Mouse (Mus musculus) monocyte, adult 2 months (primary cell): Measurements from ENCODE around the gene Frmd8.

Experiments used
- DNase-seq, 2 experiments: peaks; one replicate each; pipeline ENCODE4 v3.0.0; 2022; ENCODE audit warnings: low spot score in 2 of 2, low read depth in 1 of 2

Gene Frmd8

GRCm38 (mm10) chr19:5840086-5840889, 34.8 kb downstream of the Frmd8 start:
- peak in 1 of 2 experiments; percentile 74 for DNase-seq

DNA sequence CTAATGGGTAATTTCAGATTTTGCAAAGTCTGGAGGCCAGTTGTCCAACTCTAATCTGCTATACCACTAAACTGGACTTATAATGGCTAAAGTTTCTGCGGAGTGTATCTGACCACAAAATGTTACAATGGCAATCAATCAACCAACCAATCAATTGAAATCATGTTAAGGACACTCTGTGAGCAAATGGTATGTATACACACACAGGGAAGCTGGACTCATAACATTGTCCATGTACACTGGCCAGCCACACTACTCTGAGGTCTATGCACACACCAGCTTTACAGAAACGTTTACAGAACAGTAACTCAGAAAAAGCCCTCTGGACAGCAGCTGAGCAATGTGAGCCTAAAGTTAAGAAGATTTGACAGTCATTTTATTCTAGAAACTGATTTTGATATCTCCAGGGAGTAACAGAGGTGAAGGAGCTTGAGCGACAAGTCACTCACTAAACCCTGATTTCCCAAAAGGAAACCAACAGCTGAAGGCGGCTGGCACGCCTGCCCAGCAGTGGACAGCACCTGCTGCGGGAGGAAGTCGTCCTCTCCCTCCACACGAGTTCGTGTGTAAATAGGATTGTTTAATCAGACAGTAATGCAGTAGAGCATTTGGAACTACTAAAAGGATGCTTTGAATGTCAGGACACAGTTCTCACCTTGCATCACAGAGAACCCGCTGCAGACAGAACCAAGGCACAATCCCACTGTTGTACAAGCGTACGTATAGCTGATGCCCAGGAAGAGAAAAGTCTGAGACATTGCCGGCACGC, 35.6 kb downstream of the Frmd8 start:
- DNase-seq, result peak in 1 of 2 experiments; percentile 54

GRCm38 (mm10) chr19:5838892-5839165, 36.2 kb downstream of the Frmd8 start:
- DNase-seq, result no peak

- no peak for DNase-seq
Observed at GRCm38 (mm10) chr19:5838136-5838891, 36.8 kb downstream of the Frmd8 start.

- DNase-seq, result no peak
Observed at GRCm38 (mm10) chr19:5837606-5838005, 37.5 kb downstream of the Frmd8 start.

- no peak for DNase-seq
Observed at GRCm38 (mm10) chr19:5836941-5837572, 38.0 kb downstream of the Frmd8 start.

DNA sequence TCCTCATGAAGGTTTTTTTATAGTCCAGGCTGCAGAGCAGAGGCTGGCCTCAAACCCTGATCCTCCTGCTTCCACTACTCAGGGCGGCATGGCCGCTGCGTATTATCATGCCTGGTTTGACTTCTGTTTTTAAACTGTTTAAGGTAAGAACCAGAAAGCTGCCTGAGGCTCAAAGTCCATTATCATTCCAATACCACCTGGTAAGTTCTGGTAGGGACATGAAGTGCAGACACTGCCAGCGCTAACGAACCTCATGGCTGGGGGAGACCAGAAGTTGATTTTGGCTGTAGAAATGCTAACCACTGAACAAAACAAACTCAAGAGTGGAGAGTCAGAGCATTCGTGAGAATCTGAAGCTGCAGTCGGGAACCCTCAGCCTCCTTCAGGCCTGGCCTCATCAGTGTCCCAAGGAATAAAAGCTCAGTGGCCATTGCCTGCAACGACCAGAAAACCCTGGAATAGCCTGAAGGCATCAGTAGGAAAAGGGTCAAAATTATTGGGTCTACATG, 39.1 kb downstream of the Frmd8 start:
- no peak for DNase-seq

GRCm38 (mm10) chr19:5835054-5835921, 39.8 kb downstream of the Frmd8 start:
- DNase-seq, result no peak

DNA sequence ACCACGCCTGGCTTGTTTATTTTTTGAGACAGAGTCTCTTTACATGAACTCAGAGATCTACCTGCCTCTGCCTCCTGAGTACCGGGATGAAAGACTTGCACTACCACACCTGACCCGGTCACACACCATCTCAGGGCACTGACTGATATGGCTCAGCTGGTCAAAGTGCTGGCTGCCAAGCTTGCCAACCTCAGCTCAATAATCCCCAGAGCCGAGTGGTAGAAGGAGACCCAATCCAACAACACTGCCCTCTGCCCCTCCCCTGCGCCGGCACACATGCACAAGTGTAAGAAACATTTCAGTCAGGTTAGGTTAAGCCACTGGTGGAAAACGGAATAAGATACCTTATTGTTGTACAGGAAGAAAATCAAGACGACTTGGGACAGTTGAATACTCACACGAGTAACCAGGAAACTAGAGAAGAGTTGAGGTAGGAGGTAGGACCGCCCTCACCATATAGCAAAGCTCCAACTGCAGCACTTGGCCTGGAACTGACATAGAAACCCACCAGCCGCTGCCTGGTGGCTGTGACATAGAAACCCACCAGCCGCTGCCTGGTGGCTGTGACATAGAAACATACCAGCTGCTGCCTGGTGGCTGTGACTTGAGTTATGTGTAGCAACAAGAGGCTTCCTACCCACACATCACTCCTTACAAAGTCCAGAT, 40.7 kb downstream of the Frmd8 start:
- DNase-seq, result no peak

DNA sequence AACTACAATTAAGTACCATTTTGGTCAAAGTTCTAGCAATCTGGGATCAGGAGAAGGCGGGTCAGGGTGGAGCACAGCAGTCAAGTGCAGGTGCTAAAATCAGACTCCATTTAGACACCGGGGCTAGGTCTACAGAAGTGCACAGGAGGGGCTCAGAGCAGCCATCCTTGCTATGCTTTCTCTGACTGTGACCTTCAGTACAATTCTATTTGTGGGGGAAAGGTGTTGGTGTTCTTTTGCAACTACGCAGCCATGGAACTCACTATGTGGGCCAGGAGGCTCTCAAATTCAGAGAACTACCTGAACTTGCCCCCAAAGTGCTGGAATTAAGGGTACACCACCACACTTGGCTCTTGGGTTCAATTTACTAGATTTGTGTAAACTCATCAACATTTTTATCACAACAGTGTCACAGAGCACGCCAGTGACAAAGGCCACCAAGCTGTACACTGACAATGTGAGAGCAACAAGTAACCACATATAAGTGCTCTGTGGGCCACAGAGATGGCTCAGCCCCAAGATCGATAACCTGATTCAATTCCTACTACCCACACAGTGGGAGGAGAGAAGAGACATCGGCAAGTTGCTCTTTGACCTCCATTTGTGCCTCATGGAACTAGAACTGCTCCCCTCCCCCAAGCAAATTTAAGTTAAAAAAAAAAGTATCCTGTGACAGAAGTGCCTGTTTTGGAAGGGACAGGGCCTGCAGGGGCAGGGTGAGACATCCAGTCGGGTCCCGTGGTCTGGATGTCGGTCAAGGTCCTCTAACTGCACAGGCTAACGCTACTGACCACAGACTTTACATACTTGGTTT, 41.6 kb downstream of the Frmd8 start:
- no peak for DNase-seq

- DNase-seq, result no peak
Observed at GRCm38 (mm10) chr19:5832326-5832725, 42.7 kb downstream of the Frmd8 start.

- no peak for DNase-seq
Observed at GRCm38 (mm10) chr19:5831958-5832320, 43.1 kb downstream of the Frmd8 start.

DNA sequence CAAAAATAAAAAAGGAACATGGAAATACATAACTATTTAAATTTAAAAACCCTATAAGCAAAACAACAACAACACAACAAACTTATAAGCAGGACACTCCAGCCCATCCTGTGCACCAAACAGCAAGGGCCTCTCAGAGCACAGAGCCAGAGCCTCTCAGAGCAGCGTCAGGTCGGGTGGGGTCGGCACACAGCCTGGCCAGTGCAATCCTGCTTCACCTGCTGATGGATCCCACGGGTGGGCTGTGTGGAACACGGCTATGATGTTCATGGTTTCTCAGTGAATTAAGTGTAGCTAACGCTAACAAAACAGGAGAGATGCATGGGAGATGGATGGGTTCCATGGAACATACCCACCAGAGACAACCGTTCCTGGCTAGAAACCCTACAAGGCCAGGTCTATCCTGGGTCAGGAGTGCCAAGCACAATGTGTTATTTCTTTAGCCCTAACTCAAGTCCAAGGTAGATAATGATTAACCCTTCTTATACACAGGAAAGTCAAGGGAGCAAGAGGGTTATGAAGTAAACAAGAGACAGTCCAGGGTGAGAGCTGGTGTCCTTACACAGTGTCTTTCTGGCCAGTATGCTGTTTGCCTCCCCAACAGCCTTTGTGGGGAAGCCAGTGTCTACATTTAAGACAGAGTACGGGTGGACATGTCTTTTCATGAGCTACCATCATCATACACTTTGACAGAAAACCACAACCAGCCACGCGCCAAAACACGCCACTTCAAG, 43.7 kb downstream of the Frmd8 start:
- no peak for DNase-seq

- no peak for DNase-seq
Observed at GRCm38 (mm10) chr19:5830776-5831175, 44.3 kb downstream of the Frmd8 start.

DNA sequence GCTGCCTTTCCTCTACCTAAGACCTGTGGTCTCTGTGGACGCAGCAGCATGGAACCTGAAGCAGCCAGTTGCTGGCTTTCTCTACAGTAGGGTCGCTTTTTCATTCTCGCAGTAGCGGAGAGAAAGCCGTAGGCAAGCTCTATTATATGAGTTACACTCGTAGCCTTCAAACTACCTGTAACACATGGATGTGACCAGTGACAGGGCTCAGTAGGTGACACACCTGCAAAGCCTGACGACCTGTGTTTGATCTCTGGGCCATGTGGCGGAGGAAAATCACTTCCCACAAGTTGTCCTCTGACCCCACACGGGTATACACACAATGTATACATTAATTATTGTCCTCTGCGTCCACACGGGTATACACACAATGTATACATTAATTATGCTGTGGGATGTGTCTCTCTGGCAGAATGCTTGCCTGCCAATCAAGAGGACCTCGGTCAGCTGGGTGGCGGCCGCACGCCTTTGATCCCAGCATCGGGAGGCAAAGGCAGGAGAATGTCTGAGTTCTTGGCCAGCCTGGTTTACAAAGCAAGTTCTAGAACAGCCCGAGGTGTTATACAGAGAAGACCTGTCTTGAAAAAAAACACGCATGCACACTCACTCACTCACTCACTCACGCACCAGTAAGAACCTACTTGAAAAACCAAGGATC, 45.0 kb downstream of the Frmd8 start:
- no peak for DNase-seq

DNA sequence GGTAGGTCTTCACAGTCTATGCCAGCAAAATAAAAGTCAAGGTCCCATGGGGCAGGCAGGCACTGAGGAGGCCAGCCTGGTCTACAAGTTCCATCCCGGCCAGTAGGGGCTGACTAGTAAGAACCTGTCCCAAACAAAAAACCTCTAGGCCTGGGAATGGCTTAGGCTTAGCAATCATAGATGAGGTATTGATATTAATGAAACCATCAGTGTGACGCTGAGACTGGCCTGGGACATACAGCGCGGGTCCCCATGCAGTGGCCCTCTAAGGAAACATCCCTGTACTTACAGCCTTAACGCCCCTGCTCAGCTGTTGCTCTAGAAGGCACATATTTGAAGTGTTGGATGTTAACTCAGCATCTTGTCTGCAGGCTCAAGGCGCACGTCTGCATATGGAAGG, 46.2 kb downstream of the Frmd8 start:
- no peak for DNase-seq

- no peak for DNase-seq
Observed at GRCm38 (mm10) chr19:5828155-5828554, 46.9 kb downstream of the Frmd8 start.
